Mouse (Mus musculus): ENCODE measurements at regions not wholly inside any gene's neighbourhood (a gene's known extent, or its start where the extent isn't known, plus 50 kb on each side); places are given as distances from the start of the nearest gene placed in this dataset.

GRCm38 (mm10) chr5:118962152-118962551, 401.7 kb downstream of the Med13l start:
- Histone ChIP-seq H3K27me3 (ENCODE audit: control insufficient read depth, insufficient read depth, low read length) (no peaks in the 10 kb centered on the region), H3K27ac (no peak overlapping the region), H3K9me3 (ENCODE audit: control insufficient read depth, low read length) (no peaks in the 10 kb centered on the region), H3K4me1 (replicated peaks; ENCODE audit: control insufficient read depth in 2 of 2, insufficient read depth in 2 of 2, low read length in 1 of 2) (peaks cover 0 to 2% of the 10 kb centered on the region in 2 experiments; a peak in 1 of 4 replicates), H3K9ac (replicated peaks) (no peak overlapping the region), H3K4me2 (ENCODE audit: low read depth) (no peak overlapping the region), H3K4me3 (ENCODE audit: insufficient read depth in 1 of 2, low read depth in 2 of 2, low read length in 2 of 2) (no peak overlapping the region), H3K36me3 (replicated peaks; ENCODE audit: control insufficient read depth, insufficient read depth, low read depth) (no peaks in the 10 kb centered on the region)
- TF ChIP-seq CTCF (IDR thresholded peaks at IDR 0.05; ENCODE audit: low read depth) (no peak), EP300 (IDR thresholded peaks at IDR 0.05; ENCODE audit: low read depth) (no peak)
- DNase-seq (ENCODE audit: low read depth in 3 of 3, low spot score in 3 of 3) (no peak), ATAC-seq (ENCODE audit: insufficient read depth) (no peak)
- 81% methylated on average over 3 of the region's 3 CpGs for WGBS (ENCODE audit: insufficient replicate concordance)

- H3K4me3 ChIP-seq (ENCODE audit: insufficient read depth in 1 of 2, low read depth in 2 of 2, low read length in 2 of 2) = no peak overlapping the region
- no peak overlapping the region for H3K27ac ChIP-seq
- no peaks in the 10 kb centered on the region for H3K27me3 ChIP-seq (ENCODE audit: control insufficient read depth, insufficient read depth, low read length)
- DNase-seq (ENCODE audit: low read depth in 3 of 3, low spot score in 3 of 3) (no peak), ATAC-seq (ENCODE audit: insufficient read depth) (no peak)
- TF ChIP-seq EP300 (IDR thresholded peaks at IDR 0.05; ENCODE audit: low read depth) (no peak), CTCF (IDR thresholded peaks at IDR 0.05; ENCODE audit: low read depth) (no peak)
- H3K9me3 ChIP-seq (ENCODE audit: control insufficient read depth, low read length) = no peaks in the 10 kb centered on the region
- peaks cover 0 to 2% of the 10 kb centered on the region in 2 experiments; a peak in 1 of 4 replicates for H3K4me1 ChIP-seq (replicated peaks; ENCODE audit: control insufficient read depth in 2 of 2, insufficient read depth in 2 of 2, low read length in 1 of 2)
- 56% methylated on average over 3 of the region's 3 CpGs for WGBS (ENCODE audit: insufficient replicate concordance)
- H3K36me3 ChIP-seq (replicated peaks; ENCODE audit: control insufficient read depth, insufficient read depth, low read depth) = no peaks in the 10 kb centered on the region
- no peak overlapping the region for H3K9ac ChIP-seq (replicated peaks)
- H3K4me2 ChIP-seq (ENCODE audit: low read depth) = no peak overlapping the region
Observed at GRCm38 (mm10) chr5:118963001-118963400, 402.5 kb downstream of the Med13l start.

GRCm38 (mm10) chr5:118966901-118967300, 406.4 kb downstream of the Med13l start:
- H3K27me3 ChIP-seq (ENCODE audit: control insufficient read depth, insufficient read depth, low read length) = no peaks in the 10 kb centered on the region
- H3K36me3 ChIP-seq (replicated peaks; ENCODE audit: control insufficient read depth, insufficient read depth, low read depth) = no peaks in the 10 kb centered on the region
- no peak overlapping the region for H3K4me2 ChIP-seq (ENCODE audit: low read depth)
- no peaks in the 10 kb centered on the region for H3K9me3 ChIP-seq (ENCODE audit: control insufficient read depth, low read length)
- DNase-seq (ENCODE audit: low read depth in 3 of 3, low spot score in 3 of 3) (no peak), ATAC-seq (ENCODE audit: insufficient read depth) (no peak)
- 50% methylated on average over 6 of the region's 6 CpGs for WGBS (ENCODE audit: insufficient replicate concordance)
- TF ChIP-seq CTCF (IDR thresholded peaks at IDR 0.05; ENCODE audit: low read depth) (no peak), EP300 (IDR thresholded peaks at IDR 0.05; ENCODE audit: low read depth) (no peak)
- H3K27ac ChIP-seq = no peak overlapping the region
- H3K4me1 ChIP-seq (replicated peaks; ENCODE audit: control insufficient read depth in 2 of 2, insufficient read depth in 2 of 2, low read length in 1 of 2) = no peaks in the 10 kb centered on the region
- H3K9ac ChIP-seq (replicated peaks) = no peak overlapping the region
- no peak overlapping the region for H3K4me3 ChIP-seq (ENCODE audit: insufficient read depth in 1 of 2, low read depth in 2 of 2, low read length in 2 of 2)

- no peak for ATAC-seq (ENCODE audit: insufficient read depth)
- Histone ChIP-seq H3K27ac (no peak overlapping the region), H3K9me3 (ENCODE audit: control insufficient read depth, low read length) (no peaks in the 10 kb centered on the region), H3K36me3 (replicated peaks; ENCODE audit: control insufficient read depth, insufficient read depth, low read depth) (no peaks in the 10 kb centered on the region), H3K27me3 (ENCODE audit: control insufficient read depth, insufficient read depth, low read length) (no peaks in the 10 kb centered on the region), H3K4me1 (replicated peaks; ENCODE audit: control insufficient read depth in 2 of 2, insufficient read depth in 2 of 2, low read length in 1 of 2) (no peaks in the 10 kb centered on the region), H3K9ac (replicated peaks) (no peak overlapping the region), H3K4me3 (ENCODE audit: insufficient read depth in 1 of 2, low read depth in 2 of 2, low read length in 2 of 2) (no peak overlapping the region), H3K4me2 (ENCODE audit: low read depth) (no peak overlapping the region)
- TF ChIP-seq EP300 (IDR thresholded peaks at IDR 0.05; ENCODE audit: low read depth) (no peak), CTCF (IDR thresholded peaks at IDR 0.05; ENCODE audit: low read depth) (no peak)
- WGBS (ENCODE audit: insufficient replicate concordance) = 58% methylated on average over 11 of the region's 11 CpGs
- no peak for DNase-seq (ENCODE audit: low read depth in 3 of 3, low spot score in 3 of 3)
Observed at GRCm38 (mm10) chr5:118967718-118968117, 407.2 kb downstream of the Med13l start.

- WGBS (ENCODE audit: insufficient replicate concordance) = 69% methylated on average over 10 of the region's 10 CpGs
- Histone ChIP-seq H3K9me3 (ENCODE audit: control insufficient read depth, low read length) (no peaks in the 10 kb centered on the region), H3K9ac (replicated peaks) (no peak overlapping the region), H3K27ac (no peak overlapping the region), H3K27me3 (ENCODE audit: control insufficient read depth, insufficient read depth, low read length) (no peaks in the 10 kb centered on the region), H3K4me3 (ENCODE audit: insufficient read depth in 1 of 2, low read depth in 2 of 2, low read length in 2 of 2) (no peak overlapping the region), H3K4me1 (replicated peaks; ENCODE audit: control insufficient read depth in 2 of 2, insufficient read depth in 2 of 2, low read length in 1 of 2) (no peaks in the 10 kb centered on the region), H3K36me3 (replicated peaks; ENCODE audit: control insufficient read depth, insufficient read depth, low read depth) (no peaks in the 10 kb centered on the region), H3K4me2 (ENCODE audit: low read depth) (no peak overlapping the region)
- ATAC-seq (ENCODE audit: insufficient read depth) = no peak
- DNase-seq (ENCODE audit: low read depth in 3 of 3, low spot score in 3 of 3) = no peak
- TF ChIP-seq EP300 (IDR thresholded peaks at IDR 0.05; ENCODE audit: low read depth) (no peak), CTCF (IDR thresholded peaks at IDR 0.05; ENCODE audit: low read depth) (no peak)
Observed at GRCm38 (mm10) chr5:118975147-118975546, 414.7 kb downstream of the Med13l start.
